Mouse (Mus musculus): ENCODE measurements around the gene Cby1.

The Cby1 gene

DNA sequence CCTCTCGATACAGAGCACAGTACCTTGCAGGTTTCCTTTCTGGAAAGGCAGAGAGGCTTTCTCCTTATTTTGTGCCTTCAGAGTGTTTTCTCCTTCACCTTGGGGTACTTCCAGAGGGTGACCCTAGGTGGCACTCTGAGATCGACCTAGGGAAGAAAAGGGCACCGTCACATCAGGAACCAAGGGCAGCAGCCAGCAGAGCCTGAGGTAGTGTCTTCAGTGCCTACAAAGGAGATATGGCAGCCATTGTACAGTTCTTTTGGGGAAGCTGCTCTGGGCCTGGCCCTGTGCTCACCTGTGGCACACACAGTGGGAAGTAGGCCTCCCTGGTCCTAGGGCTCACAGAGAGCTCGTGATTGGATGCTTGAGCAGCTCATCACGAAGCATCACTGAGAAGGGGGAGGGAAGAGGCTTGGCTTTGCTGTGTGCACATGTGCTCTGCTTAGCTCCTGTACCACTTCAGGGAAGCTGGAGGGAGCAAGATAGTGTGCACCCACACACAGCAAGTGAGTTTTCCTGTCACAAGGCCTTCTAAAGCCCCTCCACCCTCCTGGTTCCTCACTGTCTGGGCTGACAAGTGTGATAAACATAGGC, 49.3 kb downstream of the Cby1 start:
- DNase-seq = no peak

DNA sequence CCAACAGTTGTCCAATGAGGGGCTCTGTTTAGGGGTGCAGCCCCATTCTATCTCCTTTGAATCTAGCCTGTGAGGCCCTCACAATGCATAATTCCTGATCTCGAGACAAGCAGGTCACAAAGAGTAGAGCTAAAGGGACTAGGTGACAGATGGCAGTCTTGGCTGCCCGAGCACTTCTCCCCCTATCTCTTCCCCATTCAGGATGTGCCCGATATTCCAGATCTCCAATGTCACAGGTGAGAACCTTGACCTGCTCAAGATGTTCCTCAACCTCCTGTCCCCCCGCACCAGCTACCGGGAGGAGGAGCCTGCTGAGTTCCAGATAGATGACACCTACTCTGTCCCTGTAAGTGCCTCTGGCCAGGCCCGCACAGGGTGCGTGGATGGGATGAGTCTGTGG, 56.6 kb downstream of the Cby1 start:
- no peak for DNase-seq

DNA sequence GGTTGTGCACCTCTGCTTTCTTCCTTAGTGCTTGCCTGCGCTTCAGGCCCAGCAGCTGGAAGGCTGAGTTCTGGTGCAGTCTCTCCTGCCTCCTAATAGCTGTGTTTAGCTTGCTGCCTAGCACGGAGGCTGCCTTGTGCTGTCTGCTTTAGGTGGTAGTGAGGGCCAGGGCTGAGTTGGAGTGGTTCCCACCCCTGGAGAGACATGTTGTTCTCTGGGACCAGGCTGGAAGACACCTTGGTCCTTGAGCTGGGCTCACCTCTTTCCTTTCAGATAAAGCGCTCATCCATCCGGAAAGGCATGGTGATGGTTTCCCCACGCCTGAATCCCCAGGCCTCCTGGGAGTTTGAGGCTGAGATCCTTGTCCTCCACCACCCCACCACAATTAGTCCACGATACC, 57.7 kb downstream of the Cby1 start:
- DNase-seq = no peak
